Mouse (Mus musculus) testis, adult 2 months (tissue): Measurements from ENCODE around the gene Gpr157.

Experiments
- CTCF ChIP-seq: fragments of 200-500 bp; IDR thresholded peaks from 2 replicates; pipeline ENCODE4 v1.5.1; 2012; ENCODE audit warnings: low read depth, mild to moderate bottlenecking, inconsistent platforms, low read length, moderate library complexity; ENCODE audit not compliant: control insufficient read depth, insufficient read depth, insufficient replicate concordance
- POLR2A ChIP-seq: fragments of 200-500 bp; IDR thresholded peaks from 2 replicates; pipeline ENCODE4 v1.6.1; 2012; ENCODE audit warnings: low read depth, mild to moderate bottlenecking, inconsistent platforms, low read length, moderate library complexity; ENCODE audit not compliant: control insufficient read depth

DNA sequence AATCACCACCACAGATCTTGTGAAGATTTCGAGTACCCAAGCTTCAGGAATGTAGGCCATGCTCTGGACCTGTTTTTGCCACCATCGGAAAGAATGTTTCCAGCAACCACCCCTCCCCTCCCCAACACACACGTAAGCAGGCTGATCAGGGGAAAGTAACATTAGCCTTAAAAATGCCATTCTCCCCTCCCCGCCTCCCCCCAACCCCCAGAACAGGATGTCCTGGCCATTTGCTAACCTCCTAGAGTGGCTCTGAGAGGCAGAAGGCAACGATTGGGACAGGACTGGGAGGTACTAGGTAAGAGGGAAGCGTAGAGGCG lies 364 bp upstream of the Gpr157 start:
- TF ChIP-seq POLR2A, result no peak
- no peak for TF ChIP-seq CTCF
